Mouse (Mus musculus) kidney, embryonic 14.5 days (tissue): Measurements from ENCODE around the gene Gja10. TPM values are rescaled to one million over a fixed set of nuclear protein-coding genes. Genes with fewer than 3 reads are reported as not detected.

Source experiments
- ATAC-seq: fragments of 200-750 bp; cut with Nextera tagmentation; 2 replicates; pipeline ENCODE4 v1.8.0; 2017; ENCODE audit warnings: moderate number of reproducible peaks, mild to moderate bottlenecking, moderate TSS enrichment, moderate library complexity; ENCODE audit not compliant: low FRiP score, low TSS enrichment
- H3K27ac ChIP-seq: fragments of 300-500 bp; sonication (generic); 2 replicates; pipeline ENCODE4 v1.5.1; 2014; ENCODE audit warnings: low read depth, mild to moderate bottlenecking, low read length, moderate library complexity, mixed read lengths
- H3K27me3 ChIP-seq: fragments of 300-500 bp; sonication (generic); 2 replicates; pipeline ENCODE4 v1.6.1; 2014; ENCODE audit warnings: mild to moderate bottlenecking, low read length; ENCODE audit not compliant: control insufficient read depth, insufficient read depth
- H3K36me3 ChIP-seq: fragments of 300-500 bp; sonication (generic); 2 replicates; pipeline ENCODE4 v1.6.1; 2014; ENCODE audit warnings: low read length, mixed read lengths; ENCODE audit not compliant: control insufficient read depth, insufficient read depth
- H3K4me1 ChIP-seq: fragments of 300-500 bp; sonication (generic); 2 replicates; pipeline ENCODE4 v1.6.1; 2014; ENCODE audit warnings: low read length, mixed read lengths; ENCODE audit not compliant: control insufficient read depth, insufficient read depth
- H3K4me2 ChIP-seq: fragments of 300-500 bp; sonication (generic); replicated peaks from 2 replicates; pipeline ENCODE4 v1.6.1; 2014; ENCODE audit warnings: low read depth, mild to moderate bottlenecking, low read length
- H3K4me3 ChIP-seq: fragments of 300-500 bp; sonication (generic); 2 replicates; pipeline ENCODE4 v1.5.1; 2014; ENCODE audit warnings: mild to moderate bottlenecking, low read length
- H3K9ac ChIP-seq: fragments of 300-500 bp; sonication (generic); 2 replicates; pipeline ENCODE4 v1.6.1; 2014; ENCODE audit warnings: low read depth, mild to moderate bottlenecking, low read length, moderate library complexity
- H3K9me3 ChIP-seq: fragments of 300-500 bp; sonication (generic); 2 replicates; pipeline ENCODE4 v1.6.1; 2016; ENCODE audit warnings: low read length; ENCODE audit not compliant: control insufficient read depth
- WGBS: fragments of 180-500 bp; shearing (Covaris S2); extraction: QIAGEN DNeasy Blood & Tissue Kit; methylation state at CpG from one replicate; pipeline ENCODE4 v1.1.7; 2014; 5-methylcytosine and 5-hydroxymethylcytosine counted together
- polyA plus RNA-seq: library from polyadenylated mRNA; unstranded; fragments of >200 nt; fragmentation: Nextera tagmentation; extraction: Ambion mirVana; gene quantifications from 2 replicates; pipeline ENCODE4 v1.2.1, GENCODE M21; 2014

Gja10 gene
- not detected in 2 replicates for polyA plus RNA-seq

DNA sequence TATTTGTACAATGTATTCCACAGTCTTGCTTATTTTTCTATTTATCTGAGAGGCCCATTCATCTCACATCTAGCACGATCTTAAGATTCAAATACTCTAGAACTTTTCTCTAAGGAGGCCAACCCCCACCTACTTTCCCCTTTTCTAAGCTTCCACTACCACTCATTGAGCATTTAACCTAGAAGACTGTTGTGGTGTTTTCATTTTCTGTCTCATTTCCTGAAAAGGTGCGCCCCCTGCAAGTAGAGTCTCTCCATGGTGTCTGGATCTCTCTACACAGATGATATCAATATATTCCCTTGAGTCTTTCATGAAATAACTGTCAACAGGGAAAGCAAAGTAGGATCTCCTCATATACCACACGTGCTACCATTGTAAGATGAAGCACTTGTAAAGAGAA lies at the start of gene Gja10:
TSS of gene Gja10 (minus strand) at position 101 of the 400 bp plus-strand sequence.
- no peak for ATAC-seq
- Histone ChIP-seq H3K27me3 (no peaks in the 10 kb centered on the region), H3K4me3 (no peak within 1 kb of the TSS), H3K27ac (no peak within 1 kb of the TSS), H3K4me1 (no peaks in the 10 kb centered on the region), H3K9me3 (no peaks in the 10 kb centered on the region), H3K9ac (no peak within 1 kb of the TSS), H3K4me2 (no peak within 1 kb of the TSS), H3K36me3 (no peaks in the 10 kb centered on the region)
- 69% methylated on average over 3 of the region's 3 CpGs for WGBS

DNA sequence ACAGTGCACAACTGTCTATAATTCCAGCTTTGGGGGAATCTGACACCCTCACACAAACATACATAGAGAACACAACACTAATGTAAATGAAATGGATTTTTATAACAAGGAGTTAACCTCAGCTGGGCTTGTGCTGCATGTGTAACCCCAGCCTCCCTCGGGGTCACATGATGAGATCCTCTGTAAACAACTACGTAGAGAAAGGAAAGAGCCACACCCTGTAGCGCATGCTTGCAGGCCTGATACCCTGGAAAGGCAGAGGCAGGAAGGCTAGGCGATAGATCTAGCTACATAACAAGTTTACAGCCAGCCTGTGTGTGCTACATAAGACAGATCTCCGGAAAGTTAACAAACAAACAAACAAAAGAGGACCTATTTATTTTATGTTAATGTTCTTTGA lies 49.1 kb upstream of the Gja10 start:
- Histone ChIP-seq H3K9me3 (no peaks in the 10 kb centered on the region), H3K36me3 (peaks cover 31% of the 10 kb centered on the region), H3K9ac (no peak overlapping the region), H3K4me3 (no peak overlapping the region), H3K27me3 (no peaks in the 10 kb centered on the region), H3K27ac (no peak overlapping the region), H3K4me2 (no peak overlapping the region), H3K4me1 (no peaks in the 10 kb centered on the region)
- 77% methylated on average over 5 of the region's 5 CpGs for WGBS
- no peak for ATAC-seq

DNA sequence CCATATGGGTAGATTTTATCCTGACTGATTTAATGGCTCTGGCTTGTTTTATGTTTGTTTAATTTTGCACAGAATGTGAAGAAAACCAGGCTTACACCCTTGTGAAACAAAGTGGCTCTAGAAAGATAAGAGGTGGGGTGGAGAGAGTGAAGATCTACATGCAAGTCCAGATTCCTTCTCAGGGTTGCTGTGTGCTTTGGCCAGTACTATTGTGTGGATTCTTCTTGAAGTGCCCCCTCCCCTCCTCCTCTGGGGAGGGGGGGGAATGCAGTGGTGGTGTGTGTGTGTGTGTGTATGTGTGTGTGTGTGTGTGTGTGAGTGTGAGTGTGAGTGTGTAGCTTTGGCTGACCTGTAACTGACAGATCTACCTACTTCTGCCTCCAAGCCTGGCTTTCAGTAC lies 19.1 kb upstream of the Gja10 start:
- no peaks in the 10 kb centered on the region for H3K9me3 ChIP-seq
- H3K36me3 ChIP-seq, result peaks cover 11% of the 10 kb centered on the region; the same call in 1 of the 2 replicates
- H3K4me1 ChIP-seq, result peaks cover under 1% of the 10 kb centered on the region; the same call in 1 of the 2 replicates
- no peak overlapping the region for H3K4me3 ChIP-seq
- ATAC-seq, result no peak
- H3K4me2 ChIP-seq, result no peak overlapping the region
- H3K27ac ChIP-seq, result no peak overlapping the region
- no peak overlapping the region for H3K9ac ChIP-seq
- no peaks in the 10 kb centered on the region for H3K27me3 ChIP-seq

DNA sequence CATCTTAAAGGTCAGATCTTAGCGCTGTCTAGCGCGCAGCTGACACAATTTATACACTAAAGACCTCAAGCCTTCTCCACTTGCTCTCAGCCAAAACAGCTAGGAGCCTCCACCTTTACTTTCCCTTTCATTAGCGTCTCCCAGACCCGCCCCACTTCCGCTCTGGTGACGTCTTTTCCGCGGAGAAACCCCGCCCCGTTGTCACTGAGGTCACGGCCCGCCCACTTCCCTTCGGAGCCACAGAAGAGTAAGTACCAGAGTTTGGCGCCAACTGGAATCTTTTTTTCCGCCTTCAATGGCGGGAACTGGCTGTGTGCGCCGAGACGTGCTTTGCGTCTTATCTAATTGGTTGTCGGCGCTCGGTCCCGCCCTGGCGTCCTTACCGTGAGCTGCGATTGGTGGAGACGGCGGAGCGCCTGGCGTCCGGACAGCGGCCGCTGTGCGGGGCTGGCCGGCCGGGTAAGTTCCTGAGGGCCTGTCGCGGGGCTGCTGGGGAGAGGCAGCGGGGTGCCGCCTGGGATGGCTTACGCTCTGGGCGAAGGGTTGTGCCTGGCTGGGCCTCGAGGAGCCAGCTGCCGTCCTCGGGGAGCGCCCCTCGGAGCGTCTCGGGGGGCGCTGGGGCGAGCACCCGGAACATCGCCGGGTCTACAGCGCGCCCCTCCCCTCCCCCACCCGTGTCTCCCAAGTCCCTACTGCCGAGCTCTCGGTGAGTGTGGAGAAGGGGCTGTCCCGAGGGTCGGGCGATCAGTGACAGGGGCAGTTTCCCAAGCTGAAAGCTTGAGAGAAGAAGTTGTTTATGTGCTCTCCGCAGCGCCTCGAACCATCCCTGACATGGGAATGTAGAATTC lies 12.7 kb upstream of the Gja10 start, which contains the start of gene Casp8ap2:
TSS of gene Casp8ap2 (plus strand) at position 418 of the 848 bp plus-strand sequence.
- Histone ChIP-seq H3K4me3 (peak within 1 kb of the TSS; percentile 90), H3K9ac (peak within 1 kb of the TSS; percentile 87), H3K9me3 (no peaks in the 10 kb centered on the region), H3K4me2 (peak within 1 kb of the TSS; percentile 62), H3K4me1 (peaks cover 7% of the 10 kb centered on the region; the same call in 1 of the 2 replicates), H3K36me3 (0 out of 2 replicates have a peak, but pooled peaks cover 2% of the 10 kb centered on the region), H3K27ac (peak within 1 kb of the TSS; percentile 79), H3K27me3 (no peaks in the 10 kb centered on the region)
- WGBS, result under 1% methylated on average over 65 of the region's 67 CpGs
- ATAC-seq, result peak; percentile 100

DNA sequence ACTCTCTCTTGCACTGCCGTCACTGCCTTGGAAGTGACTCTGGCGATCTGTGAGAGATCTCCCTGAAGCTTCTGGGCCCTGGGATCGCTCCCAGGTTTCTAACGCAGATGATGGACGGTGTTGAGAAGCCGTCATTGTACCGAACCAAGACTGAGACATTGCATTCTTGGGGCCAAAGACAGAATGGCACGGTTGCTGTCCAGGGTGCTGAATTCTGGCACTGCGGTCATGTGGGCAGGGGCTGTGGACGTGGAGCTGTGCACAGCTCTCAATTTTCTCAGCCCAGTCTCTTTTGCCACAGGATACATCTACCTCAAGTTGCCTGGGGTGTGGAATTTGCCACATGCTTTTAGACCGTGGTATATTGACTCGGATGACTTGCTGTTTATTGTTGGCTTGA lies 1.4 kb downstream of the Gja10 start:
- no peak overlapping the region for H3K27ac ChIP-seq
- no peaks in the 10 kb centered on the region for H3K9me3 ChIP-seq
- no peaks in the 10 kb centered on the region for H3K27me3 ChIP-seq
- no peaks in the 10 kb centered on the region for H3K36me3 ChIP-seq
- ATAC-seq, result peak; percentile 16; the same call in 1 of the 2 replicates
- H3K4me2 ChIP-seq, result no peak overlapping the region
- no peaks in the 10 kb centered on the region for H3K4me1 ChIP-seq
- H3K9ac ChIP-seq, result no peak overlapping the region
- 28% methylated on average over 12 of the region's 12 CpGs for WGBS
- H3K4me3 ChIP-seq, result no peak overlapping the region

DNA sequence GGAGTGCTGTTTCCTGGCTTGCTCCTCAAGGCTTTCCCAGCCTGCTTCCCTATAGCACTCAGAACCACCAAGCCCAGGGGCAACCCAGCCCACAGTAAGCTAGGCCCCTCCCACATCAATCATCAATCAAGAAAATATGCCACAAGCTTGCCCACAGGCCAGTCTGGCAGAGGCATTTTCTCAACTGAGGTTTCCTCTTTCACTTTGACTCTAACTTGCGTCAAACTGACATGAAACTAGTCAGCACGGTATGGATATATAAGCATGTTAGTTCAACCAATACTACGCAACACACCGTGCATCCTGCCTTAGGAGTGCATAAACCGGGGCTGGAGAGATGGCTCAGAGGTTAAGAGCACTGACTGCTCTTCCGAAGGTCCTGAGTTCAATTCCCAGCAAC lies 14.3 kb downstream of the Gja10 start:
- 85% methylated on average over 6 of the region's 6 CpGs for WGBS
- Histone ChIP-seq H3K9ac (no peak overlapping the region), H3K9me3 (no peaks in the 10 kb centered on the region), H3K36me3 (no peaks in the 10 kb centered on the region), H3K27me3 (no peaks in the 10 kb centered on the region), H3K4me3 (no peak overlapping the region), H3K4me2 (no peak overlapping the region), H3K27ac (no peak overlapping the region), H3K4me1 (no peaks in the 10 kb centered on the region)
- ATAC-seq, result no peak

DNA sequence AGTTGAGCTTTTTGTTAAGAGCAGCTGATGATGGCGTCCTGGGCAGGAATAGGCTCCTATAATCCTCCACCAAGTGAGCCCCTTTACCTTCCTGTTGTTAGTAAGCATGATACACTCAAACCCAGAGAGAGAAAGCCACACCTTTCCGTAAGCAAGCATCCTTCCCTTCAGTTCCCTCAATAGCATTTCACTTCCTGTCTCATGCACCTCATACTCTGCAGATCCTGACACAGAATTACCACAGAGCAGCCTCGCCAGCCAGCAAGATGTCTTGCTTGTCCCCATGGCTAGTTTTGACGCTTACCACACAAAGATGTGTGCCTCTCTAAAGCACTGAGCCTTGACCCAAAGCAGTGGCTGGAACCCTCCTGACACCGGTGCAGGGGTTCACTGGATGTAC lies 15.0 kb downstream of the Gja10 start:
- Histone ChIP-seq H3K36me3 (no peaks in the 10 kb centered on the region), H3K4me1 (no peaks in the 10 kb centered on the region), H3K27me3 (no peaks in the 10 kb centered on the region), H3K9ac (no peak overlapping the region), H3K27ac (no peak overlapping the region), H3K4me3 (no peak overlapping the region), H3K4me2 (no peak overlapping the region), H3K9me3 (no peaks in the 10 kb centered on the region)
- 85% methylated on average over 5 of the region's 5 CpGs for WGBS
- no peak for ATAC-seq

DNA sequence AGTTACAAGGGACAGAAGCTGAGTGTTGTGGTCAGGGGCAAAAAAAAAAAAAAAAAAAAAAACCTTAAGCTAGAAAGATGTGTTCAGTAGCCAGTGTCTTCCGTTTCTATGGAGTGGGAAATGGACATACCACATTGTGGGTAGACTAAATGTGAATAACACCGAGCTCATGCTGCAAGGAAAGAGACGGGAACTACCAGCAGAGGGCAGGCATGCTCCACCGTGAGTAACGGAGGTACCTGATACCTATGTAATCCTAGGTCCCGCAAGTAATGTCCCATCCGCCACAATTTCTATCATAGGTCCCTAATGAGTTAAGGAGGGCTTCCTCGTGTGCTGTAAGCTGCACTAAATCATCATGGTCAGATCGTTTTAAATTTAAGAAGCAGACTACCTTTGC lies 16.0 kb downstream of the Gja10 start:
- Histone ChIP-seq H3K36me3 (no peaks in the 10 kb centered on the region), H3K4me3 (no peak overlapping the region), H3K4me2 (no peak overlapping the region), H3K27me3 (no peaks in the 10 kb centered on the region), H3K9me3 (no peaks in the 10 kb centered on the region), H3K4me1 (no peaks in the 10 kb centered on the region), H3K9ac (no peak overlapping the region), H3K27ac (no peak overlapping the region)
- ATAC-seq, result no peak
- WGBS, result 11% methylated on average over 9 of the region's 9 CpGs

DNA sequence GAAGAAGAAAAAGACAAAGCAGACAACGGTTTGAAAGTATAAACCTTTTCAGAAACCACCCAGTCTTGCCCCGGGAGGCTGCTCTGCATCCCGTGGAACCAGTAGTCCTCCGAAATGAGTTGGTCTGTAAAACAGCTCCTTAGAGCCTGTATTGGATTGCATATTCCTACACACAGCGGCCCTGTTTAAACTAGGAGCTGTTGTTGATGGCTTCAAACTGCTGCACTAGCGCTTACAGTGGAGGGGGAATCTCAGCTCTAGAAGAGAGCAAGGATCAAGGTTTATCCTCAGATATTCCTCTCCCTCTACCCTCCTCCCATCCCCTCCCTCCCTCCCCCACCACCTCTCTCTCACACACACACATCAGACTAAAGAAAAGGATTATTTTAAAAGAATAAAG lies 18.4 kb downstream of the Gja10 start:
- Histone ChIP-seq H3K9me3 (no peaks in the 10 kb centered on the region), H3K4me2 (no peak overlapping the region), H3K9ac (no peak overlapping the region), H3K4me3 (no peak overlapping the region), H3K27me3 (no peaks in the 10 kb centered on the region), H3K27ac (no peak overlapping the region), H3K36me3 (no peaks in the 10 kb centered on the region), H3K4me1 (no peaks in the 10 kb centered on the region)
- ATAC-seq, result no peak
- 78% methylated on average over 6 of the region's 6 CpGs for WGBS
